Mouse (Mus musculus): Measurements from ENCODE around the gene Tns4.
A peak's percentile ranks its signal among the peaks of the same experiment; 100 is the strongest.

Tns4 gene

DNA sequence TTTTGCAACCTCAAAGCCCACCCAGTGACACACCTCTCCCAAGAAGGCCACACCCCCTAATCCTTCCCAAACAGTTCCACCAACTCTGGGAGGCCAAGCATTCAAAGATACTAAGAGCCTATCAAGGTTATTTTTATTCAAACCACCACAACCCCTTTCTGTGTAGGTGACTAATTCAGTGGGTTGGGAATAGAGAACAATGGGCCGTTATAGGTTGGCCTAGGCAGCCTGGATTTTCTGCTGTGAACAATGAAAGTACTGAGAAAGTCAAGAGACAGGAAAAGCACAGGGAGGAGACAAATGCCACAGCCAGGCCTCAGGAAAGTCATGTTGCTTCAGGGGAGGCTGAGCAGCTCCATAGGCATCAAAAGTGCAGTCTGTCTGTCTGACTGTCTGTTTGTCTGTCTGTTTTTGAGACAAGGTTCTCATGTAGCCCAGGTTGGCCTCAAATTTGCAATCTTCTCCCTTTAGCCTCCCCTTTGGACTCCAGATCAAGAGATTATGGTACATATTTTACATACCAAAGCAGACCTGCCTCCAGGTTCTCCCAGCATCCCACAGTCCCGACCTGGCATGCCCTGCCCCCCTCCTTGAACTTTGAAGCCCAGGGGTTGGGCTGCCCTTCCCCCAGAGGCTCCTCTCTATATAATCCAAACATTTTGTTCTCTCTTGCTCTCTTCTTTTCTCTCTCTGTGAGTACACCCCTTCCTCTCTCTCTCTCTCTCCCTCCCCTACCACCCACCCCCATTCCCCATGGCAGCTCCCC is 6.0 kb upstream of the Tns4 start:
- DNase-seq (ENCODE audit: inconsistent age in 2 of 2, low spot score in 1 of 2) = no peak

DNA sequence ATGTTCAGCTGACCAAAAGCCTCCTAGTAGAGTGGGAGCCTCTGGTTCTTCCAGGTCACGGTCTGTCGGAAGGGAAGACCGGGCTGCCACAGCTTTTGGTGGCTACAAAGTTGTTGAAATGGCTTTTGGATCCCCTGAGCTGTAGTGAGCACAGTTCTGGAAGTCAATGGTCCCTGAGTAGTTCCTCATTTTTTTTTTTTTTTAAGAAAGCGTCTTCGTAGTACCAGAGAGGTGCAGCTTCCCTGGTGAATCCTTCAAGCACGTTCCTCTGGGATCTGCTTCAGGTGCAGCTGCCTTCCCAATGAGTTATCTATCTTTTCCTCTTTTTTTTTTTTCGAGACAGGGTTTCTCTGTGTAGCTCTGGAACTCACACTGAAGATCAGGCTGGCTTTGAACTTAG is 4.6 kb upstream of the Tns4 start:
- no peak for DNase-seq (ENCODE audit: inconsistent age in 2 of 2, low spot score in 1 of 2)

DNA sequence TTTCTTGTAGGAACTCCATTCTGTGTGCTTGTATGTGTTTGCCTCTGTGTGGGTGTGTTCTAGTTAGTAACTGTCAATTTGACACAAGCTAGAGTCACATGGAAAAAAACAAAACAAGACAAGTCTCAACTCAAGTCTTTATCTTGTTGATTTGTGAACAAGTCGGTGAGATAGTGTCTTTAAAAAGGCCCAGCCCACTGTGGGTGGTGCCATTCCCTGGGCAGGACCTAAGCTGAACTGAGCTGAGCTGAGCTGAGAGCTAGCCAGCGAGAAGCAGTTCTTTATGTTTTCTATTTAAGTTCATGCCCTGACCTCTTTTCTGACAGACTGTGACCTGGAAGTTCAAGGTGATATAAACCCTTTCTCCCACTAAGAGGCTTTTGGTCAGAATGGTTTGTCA is 2.6 kb upstream of the Tns4 start:
- DNase-seq (ENCODE audit: inconsistent age in 2 of 2, low spot score in 1 of 2) = no peak

DNA sequence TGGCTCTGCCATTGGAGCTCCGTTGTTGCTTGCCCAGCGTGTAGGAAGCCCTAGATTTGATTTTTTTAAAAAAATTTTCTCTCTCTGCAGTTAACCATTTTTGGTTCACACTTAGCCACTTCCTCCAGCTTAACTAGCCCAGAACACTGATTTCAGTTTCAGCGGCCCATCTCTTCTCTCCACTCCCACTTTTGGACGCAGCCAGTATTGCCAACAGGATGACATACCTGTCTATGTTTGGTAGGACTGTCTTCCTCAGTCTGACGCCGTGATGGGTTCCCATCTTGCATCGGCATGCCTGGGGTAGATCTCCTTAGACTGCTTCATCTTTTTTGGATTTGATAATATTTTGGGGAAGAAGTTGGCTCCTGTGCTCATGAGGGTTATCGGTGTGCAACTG is 1.3 kb upstream of the Tns4 start:
- DNase-seq (ENCODE audit: inconsistent age in 2 of 2, low spot score in 1 of 2) = no peak

DNA sequence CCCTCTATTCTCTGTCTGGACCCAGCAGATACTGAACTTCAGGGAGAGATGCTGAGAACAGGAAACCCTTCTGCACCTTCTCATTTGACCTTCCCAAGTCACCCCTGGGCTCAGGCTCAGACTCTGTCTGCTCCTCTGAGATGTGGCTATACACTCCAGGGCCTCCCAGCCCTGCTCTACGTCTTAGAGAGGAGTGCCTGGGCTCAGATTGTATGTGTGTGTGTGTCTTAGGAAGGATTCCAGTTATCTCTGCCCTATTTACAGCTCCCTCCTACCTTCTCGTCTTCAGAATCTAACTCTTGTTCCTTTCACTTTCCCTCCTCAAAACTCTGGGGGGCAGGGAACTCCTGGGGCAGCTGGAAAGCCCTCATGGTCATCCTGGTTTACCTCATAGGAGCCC is 620 bp downstream of the Tns4 start:
- no peak for DNase-seq (ENCODE audit: inconsistent age in 2 of 2, low spot score in 1 of 2)

DNA sequence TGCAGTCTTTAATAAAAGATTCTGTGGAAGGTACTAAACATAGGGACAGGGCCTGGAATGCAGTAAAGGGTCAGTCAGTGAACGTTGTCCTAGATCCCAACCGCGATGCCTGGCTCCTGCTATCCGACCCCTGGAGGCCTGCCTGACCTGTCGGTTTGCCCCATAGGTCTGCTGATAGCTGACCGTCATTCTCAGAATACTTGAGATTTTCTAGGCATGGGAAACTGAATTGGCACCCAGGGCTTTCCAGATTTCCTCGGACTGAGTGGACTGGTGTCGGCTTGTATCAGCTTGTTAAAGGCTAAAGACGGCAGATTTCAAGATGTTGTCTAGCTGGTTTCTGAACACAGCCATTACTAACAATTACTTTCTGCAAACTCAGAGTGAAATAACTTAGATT is 4.7 kb downstream of the Tns4 start:
- DNase-seq (ENCODE audit: inconsistent age in 2 of 2, low spot score in 1 of 2) = no peak

DNA sequence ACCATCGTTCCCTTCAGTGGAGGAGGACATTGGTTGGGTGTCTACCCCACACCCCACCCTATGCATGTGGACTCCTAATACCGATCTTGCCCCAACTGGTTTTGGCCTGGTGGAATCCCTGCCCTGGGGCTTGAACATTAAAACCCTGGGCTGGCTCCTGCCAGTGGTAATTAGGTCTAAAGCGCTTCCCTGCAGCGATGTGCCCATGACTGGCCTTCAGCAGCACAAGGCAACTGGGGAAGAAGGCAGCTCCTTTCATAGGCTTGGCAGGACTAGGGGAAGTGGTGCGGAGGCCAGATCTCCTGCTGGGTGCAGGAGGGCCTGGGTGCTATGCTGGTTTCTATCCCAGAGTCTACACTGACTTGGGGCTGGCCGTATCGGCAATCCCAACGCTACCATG is 5.6 kb downstream of the Tns4 start:
- no peak for DNase-seq (ENCODE audit: inconsistent age in 2 of 2, low spot score in 1 of 2)

DNA sequence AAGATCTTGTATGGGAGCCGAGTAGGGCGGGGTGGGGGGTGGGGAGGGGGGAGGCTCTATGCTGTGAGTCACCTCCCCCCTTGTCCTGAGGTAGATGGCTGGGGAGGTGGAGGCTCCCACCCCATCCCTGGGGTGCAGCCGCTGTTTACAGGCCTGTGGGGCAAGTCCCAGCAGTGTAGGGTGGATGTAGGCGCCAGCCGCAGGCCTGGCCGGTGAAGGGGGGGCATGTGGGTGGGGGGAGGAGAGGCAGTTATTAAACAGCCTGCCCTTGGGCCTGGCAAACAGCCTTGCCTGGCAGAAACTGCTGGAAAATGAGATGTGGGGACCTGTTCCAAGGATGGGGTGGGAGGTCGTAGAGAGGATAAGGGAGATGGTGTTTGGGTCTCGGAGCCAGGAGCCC is 7.0 kb downstream of the Tns4 start:
- no peak for DNase-seq (ENCODE audit: inconsistent age in 2 of 2, low spot score in 1 of 2)

DNA sequence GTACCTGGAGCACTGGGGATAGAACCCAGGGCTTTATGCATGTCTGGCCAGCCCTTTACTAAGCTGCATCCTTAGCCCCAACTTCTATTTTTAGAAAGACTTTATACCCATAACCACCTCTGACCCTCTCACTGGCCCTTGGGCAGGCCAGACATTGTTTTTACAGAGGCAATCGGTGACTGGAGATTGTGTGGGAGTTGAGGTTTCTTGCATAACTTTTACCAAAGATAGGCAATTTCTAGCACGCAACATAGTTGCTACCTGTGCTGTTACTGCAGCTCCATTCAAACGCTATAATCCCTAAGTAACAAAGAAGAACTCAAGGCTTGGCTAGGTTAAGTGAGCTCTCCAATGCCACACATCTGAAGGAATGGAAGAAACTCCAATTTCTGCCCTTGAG is 7.5 kb downstream of the Tns4 start:
- no peak for DNase-seq (ENCODE audit: inconsistent age in 2 of 2, low spot score in 1 of 2)

DNA sequence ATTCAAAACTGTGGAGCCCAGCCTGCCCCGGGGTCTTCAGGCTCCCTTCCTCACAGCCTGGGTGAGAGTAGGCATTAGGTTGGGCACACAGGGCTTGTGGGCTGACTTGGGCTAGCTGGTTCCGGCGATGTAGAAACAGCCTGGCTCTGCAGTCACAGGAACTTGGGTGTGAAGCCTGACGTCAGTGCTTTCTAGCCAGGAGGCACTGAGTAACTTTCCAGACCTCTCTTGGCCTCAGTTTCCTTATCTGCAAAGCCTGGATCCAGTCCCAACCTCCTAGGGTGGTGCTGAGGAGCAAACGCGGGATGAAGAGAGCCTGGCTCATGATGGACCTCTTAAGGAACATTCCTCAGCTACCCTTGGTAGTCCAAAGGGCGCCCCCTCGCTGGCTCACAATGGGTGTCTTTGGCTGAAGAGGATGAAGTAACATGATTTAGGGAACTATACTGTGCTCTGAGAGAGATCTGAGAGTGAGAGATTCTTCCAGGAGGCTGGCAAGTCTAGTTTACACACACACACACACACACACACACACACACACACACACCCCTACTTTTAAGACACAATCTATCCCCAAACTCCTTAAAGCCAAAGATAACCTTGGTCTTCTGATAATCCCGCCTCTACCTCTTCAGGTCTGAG is 8.1 kb downstream of the Tns4 start:
- no peak for DNase-seq (ENCODE audit: inconsistent age in 2 of 2, low spot score in 1 of 2)

DNA sequence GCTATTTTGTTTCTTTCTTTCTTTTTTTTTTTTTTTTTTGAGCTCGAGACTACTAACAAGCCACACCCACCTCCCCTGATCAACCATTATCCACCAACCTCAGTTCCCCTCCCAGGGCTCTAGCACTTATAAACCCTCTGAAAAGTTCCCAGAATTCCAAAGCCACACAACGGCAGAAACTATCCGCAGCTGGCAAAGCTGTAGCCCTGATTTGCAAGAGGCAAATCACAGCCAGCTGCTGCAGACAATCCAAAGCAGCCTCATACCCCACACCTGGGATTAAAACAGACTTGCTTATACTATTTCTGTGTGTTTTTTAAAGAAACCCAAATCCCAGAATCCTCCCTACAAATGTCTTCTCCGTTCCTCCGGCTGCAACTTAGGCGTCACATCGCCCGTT is 11.2 kb downstream of the Tns4 start:
- no peak for DNase-seq (ENCODE audit: inconsistent age in 2 of 2, low spot score in 1 of 2)

DNA sequence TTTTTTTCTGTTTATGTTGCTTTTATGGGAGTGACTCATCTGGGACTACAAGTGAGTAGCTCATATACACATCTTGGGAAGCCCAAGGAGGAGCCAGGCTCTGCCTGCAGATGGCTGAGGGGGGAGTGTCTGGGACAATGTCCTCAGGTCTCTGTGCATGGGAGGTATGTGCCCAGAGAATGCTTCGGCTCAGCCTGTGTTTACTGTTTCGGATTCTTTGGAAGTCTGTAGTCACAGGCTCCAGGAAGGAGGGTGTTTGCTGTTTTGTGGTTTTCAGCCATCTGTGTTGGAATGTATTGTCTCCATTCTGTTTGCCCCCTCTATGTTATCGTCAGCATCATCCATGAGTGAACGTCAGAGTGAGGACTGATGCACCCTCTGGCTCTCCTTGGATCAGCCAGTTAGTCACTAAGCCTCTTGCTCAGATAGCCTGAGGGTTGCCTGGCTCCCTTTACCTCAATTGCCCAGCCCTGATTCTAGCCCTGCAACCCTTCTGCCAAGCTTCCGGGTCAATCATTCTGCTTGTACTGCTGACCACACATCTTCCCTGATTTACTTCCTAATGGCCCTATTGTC is 12.3 kb downstream of the Tns4 start:
- DNase-seq (ENCODE audit: inconsistent age in 2 of 2, low spot score in 1 of 2) = no peak

DNA sequence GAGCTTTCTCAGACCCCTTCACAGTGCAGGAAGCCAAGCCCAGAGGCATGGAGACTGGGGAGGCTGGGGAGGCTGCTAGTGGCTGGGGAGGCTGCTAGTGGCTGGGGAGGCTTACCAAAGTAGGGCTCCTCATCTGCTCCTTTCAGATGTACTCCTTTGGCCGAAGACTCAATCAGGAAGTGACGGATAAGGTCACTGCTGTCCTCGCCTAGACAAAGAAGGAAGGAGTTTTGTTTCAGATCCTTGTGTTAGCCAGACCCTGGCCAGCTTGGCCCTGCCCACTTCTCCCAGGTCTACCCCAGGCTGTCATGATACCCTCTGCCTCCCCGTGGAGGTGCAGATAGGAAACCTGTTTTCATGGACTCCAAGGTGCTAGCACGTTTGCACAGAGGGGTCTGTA is 15.3 kb downstream of the Tns4 start:
- DNase-seq (ENCODE audit: inconsistent age in 2 of 2, low spot score in 1 of 2) = no peak

DNA sequence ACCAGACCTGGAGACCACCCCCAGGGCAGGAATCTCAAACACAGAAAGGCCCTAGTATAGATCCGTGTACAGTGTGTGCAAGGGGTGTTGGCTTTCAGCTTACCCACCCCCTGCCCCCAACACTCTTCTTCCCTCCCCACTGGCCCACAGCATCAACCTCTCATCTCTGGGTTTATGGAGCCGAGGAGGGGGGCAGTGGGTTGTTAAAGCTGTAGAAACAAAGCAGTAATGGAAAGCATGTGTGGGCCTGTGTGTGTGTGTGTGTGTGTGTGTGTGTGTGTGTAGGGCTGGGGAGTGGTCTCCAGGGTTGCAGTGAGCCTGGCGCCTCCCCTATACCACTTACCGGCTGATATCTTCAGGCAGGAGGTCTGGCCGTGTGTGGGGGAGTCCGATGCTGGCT is 17.2 kb downstream of the Tns4 start:
- DNase-seq (ENCODE audit: inconsistent age in 2 of 2, low spot score in 1 of 2) = no peak

DNA sequence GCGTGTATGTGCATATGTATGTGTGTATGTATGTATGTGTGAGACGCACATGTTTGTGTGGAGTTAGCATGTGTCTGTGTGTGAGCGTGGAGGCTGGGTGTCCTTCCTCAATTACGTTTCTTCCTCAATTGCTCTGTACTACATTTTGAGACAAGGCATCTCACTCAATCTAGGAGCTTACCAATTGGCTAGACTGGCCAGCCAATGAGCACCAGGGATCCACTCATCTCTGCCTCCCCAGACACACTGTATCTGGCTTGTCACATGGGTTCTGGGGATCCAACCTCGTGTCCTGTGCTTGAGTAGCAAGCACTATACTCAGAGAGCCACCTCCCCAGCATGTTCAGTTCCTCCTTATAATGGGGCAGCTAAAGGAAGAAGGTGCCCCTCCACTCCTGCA is 20.7 kb downstream of the Tns4 start:
- DNase-seq (ENCODE audit: inconsistent age in 2 of 2, low spot score in 1 of 2) = no peak

DNA sequence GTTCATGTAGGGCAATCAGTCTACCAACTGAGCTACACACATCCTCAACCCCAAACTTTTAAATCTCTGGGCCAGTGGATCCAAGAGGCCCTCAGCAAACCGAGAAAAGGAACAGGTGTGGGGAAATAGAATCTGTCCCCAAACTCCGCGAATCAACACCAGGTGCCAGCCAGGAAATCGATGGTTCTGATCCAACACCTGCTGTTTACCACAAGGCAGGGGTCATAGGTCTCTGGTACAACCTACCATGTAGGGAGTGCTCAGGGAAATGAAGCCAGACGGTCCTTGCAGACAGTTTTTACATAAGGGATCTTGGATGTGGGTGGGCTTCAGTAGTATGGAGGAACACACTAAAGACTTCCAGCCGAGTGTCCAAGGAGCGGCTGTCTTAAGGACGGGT is 21.5 kb downstream of the Tns4 start:
- DNase-seq (ENCODE audit: inconsistent age in 2 of 2, low spot score in 1 of 2) = no peak

DNA sequence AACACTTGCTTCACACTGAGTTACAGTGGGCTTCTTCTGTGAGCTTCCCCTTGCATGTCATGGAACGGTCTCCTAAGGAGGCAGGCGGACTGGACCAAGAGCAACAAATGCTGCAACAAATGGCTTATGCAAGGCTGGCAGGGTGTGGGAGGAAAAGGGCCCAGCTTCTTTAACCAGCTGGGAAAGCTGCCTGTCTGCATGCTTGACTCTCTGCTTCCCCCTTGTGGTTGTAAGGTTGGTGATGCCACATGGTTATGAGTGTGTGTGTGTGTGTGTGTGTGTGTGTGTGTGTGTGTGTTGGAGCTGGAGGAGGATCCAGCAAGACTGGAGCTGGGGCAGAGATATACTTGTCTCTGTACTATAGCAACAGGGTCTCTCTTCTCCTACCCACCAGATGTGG is 23.1 kb downstream of the Tns4 start:
- DNase-seq (ENCODE audit: inconsistent age in 2 of 2, low spot score in 1 of 2) = peak; percentile 81 to 96

DNA sequence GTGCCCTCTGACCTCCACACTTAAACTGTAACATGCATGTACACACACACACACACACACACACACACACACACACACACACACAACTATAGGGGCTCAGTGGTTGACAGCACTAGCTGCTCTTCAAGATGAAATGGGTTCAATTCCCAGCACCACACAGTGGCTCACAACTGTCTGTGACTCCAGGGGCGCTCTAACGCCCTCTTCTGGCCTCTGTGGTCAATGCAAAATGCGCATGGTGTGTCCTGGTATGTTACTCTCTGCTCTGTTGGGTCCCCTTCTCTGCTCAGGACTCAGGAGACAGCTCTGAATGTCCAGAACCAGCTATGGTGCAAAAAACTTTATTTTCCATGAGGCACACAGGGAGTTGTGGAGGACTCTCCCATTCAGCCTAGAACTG is 23.8 kb downstream of the Tns4 start:
- no peak for DNase-seq (ENCODE audit: inconsistent age in 2 of 2, low spot score in 1 of 2)

DNA sequence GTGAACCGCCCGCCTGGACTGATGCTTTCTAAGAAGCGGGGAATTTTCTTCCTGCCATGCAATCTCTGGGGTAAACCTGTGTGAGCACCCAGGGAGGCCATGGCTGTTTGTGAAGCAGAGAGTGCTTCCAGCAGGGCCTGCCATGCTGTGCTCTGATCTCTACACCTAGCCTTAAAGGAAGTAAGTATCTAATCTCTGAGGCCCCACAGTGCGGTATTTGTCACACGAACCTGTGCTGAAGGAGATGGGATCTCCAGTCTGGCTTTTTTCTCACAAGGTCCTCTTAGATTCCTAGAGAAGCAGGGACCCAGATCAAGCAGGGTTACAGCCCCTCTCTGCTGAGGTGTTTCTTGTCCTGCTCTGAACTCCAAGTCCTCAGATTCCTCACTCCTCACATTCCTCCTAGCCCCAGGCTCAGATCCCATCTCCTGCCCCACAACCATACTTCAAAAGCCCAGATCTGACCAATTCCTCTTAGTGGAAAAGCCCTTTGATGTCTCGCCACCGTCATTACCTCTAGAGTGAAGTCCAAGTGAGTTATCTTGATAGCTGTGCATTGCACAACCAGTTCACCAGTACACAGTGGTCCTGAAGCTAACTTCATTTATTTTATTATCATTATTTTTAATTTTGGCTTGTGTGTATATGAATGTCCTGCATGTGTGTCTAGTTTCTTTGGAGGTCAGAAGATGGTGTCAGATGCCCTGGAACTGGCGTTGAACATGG is 25.5 kb downstream of the Tns4 start:
- DNase-seq (ENCODE audit: inconsistent age in 2 of 2, low spot score in 1 of 2) = no peak

DNA sequence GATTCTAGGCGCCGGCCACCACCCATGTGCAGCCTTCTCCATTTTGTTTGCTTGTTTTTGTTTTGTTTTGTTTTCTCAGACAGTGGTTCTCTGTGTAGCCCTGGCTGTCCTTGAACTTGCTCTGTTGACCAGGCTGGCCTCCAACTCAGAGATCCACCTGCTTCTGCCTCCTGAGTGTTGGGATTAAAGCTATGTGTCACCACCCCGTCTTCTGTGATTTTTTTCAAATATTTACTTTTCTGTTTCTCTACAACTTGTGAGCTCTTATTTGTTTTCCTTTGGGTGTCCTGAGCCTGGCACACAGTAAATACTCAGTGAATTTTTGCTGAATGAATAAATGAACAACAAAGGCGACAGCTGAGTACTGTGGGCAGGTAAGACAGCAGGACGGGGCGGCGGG is 26.4 kb downstream of the Tns4 start:
- no peak for DNase-seq (ENCODE audit: inconsistent age in 2 of 2, low spot score in 1 of 2)

DNA sequence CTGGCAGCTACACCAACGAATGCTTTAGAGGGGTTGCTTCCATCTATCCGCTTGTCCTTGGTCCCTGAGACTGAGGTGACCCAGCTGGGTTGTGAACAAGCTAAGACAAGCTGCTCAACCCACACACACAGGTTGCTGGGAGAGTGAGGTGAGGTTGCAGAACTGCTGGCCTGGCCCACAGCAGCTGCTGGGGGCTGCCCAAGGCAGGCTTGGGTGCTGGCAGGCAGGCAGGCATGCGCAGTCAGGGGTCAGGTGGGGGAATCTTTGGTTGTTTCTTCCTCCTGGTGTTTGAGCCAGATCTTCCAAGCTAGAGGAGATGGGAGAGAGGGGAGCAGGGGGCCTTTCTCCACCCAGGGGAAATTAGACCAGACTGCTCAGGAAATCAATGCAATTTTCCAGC is 28.7 kb downstream of the Tns4 start:
- peak in 1 of 2 experiments; percentile 43 for DNase-seq (ENCODE audit: inconsistent age in 2 of 2, low spot score in 1 of 2)

All from adrenal gland, adult (tissue).